10 mouse cellular contexts compared by ENCODE assay signal in genomic region chr4:141271721-141272120, GRCm38 (mm10). TPM values are rescaled to one million over a fixed set of nuclear protein-coding genes. Genes with fewer than 3 reads are reported as not detected.
DNase-seq lines count a peak whose midpoint lies in the region; ATAC-seq and TF ChIP-seq lines count a peak whose summit lies in the region.
"Had no signal": no experiment of that assay in that cellular context is flagged by ENCODE, and none has a peak within 500 bp of the region (broad histone marks: within the 10 kb centered on the region; RNA-seq: fewer than 3 reads in every experiment).

No protein-coding gene starts in this region.

- H3K4me1 ChIP-seq in ES-E14 (ENCODE audit: control insufficient read depth in 2 of 2, insufficient read depth in 2 of 2, low read length in 2 of 2, poor library complexity in 1 of 2): peaks cover 7 to 39% of the 10 kb centered on the region in 2 experiments
- H3K4me1 ChIP-seq in liver, embryonic 15.5 days (replicated peaks): peaks cover 15% of the 10 kb centered on the region; the same call in 1 of the 2 replicates
- peaks cover 48% of the 10 kb centered on the region for H3K4me1 ChIP-seq in hindbrain, embryonic 10.5 days (replicated peaks)

- H3K9ac ChIP-seq in ES-E14 (ENCODE audit: insufficient read depth, low read depth, low read length, poor library complexity, severe bottlenecking): peak overlapping the region; percentile 49; the same call in 1 of the 2 replicates
- no peak overlapping the region for H3K9ac ChIP-seq in liver, embryonic 15.5 days

- peak; percentile 32 for ATAC-seq in liver, embryonic 15.5 days (ENCODE audit: insufficient read depth)

- 24% methylated on average over 6 of the region's 6 CpGs for WGBS in liver, embryonic 15.5 days (ENCODE audit: insufficient replicate concordance)
- 15% methylated on average over 6 of the region's 6 CpGs for WGBS in macrophage (ENCODE audit: missing documents)
- 84% methylated on average over 6 of the region's 6 CpGs for WGBS in hindbrain, embryonic 10.5 days

- peak; percentile 59 for DNase-seq in adrenal gland, postnatal 14 days
- DNase-seq in adrenal gland, postnatal 4 days (ENCODE audit: low spot score in 2 of 2): no peak
- DNase-seq in ES-E14 (ENCODE audit: low read depth, low spot score): no peak
- no peak for DNase-seq in embryo, embryonic 10 days (ENCODE audit: low spot score)
- DNase-seq in hindbrain, embryonic 10.5 days (ENCODE audit: low spot score): no peak
- DNase-seq in cerebellum, postnatal 4 days (ENCODE audit: low spot score in 2 of 2): no peak
- DNase-seq: gastrocnemius, postnatal 10 days; heart, postnatal 36 days had no signal

- in situ Hi-C loops in ES-E14 (cut with MboI; ENCODE audit: low sequenced_read_pairs in 2 of 2, unreplicated experiment in 2 of 2): no loop called here

- peaks cover 11% of the 10 kb centered on the region; the same call in 1 of the 2 replicates for H3K27me3 ChIP-seq in liver, embryonic 15.5 days
- H3K27me3 ChIP-seq in hindbrain, embryonic 10.5 days (ENCODE audit: insufficient read depth, poor library complexity, severe bottlenecking): peaks cover 37% of the 10 kb centered on the region

- H3K4me3 ChIP-seq in ES-E14 (ENCODE audit: insufficient read depth in 1 of 2, low read depth in 1 of 2, low read length in 2 of 2, poor library complexity in 1 of 2, severe bottlenecking in 1 of 2) (no peak overlapping the region), macrophage (ENCODE audit: inconsistent target) (no peak overlapping the region)
- H3K4me3 ChIP-seq in liver, embryonic 15.5 days (replicated peaks): no peak overlapping the region
- H3K4me3 ChIP-seq in hindbrain, embryonic 10.5 days: no peak overlapping the region

- no peaks in the 10 kb centered on the region for H3K79me2 ChIP-seq in macrophage (ENCODE audit: inconsistent target)

- H3K36me3 ChIP-seq in ES-E14 (ENCODE audit: control insufficient read depth, insufficient read depth, low read length, poor library complexity, severe bottlenecking) (no peaks in the 10 kb centered on the region), macrophage (ENCODE audit: inconsistent target) (no peaks in the 10 kb centered on the region)
- no peaks in the 10 kb centered on the region for H3K36me3 ChIP-seq in liver, embryonic 15.5 days (replicated peaks)
- H3K36me3 ChIP-seq in hindbrain, embryonic 10.5 days: no peaks in the 10 kb centered on the region

- H3K4me2 ChIP-seq in liver, embryonic 15.5 days: no peak overlapping the region

- H3K27ac ChIP-seq in ES-E14 (ENCODE audit: insufficient read depth, low read depth, low read length, poor library complexity, severe bottlenecking) (0 out of 2 replicates have a peak overlapping the region, but pooled peaks have one; percentile 24), macrophage (peak overlapping the region; percentile 85)
- H3K27ac ChIP-seq in liver, embryonic 15.5 days (replicated peaks): 0 out of 2 replicates have a peak overlapping the region, but pooled peaks have one; percentile 7
- no peak overlapping the region for H3K27ac ChIP-seq in hindbrain, embryonic 10.5 days

- no peaks in the 10 kb centered on the region for H3K9me3 ChIP-seq in ES-E14 (ENCODE audit: control insufficient read depth, insufficient read depth, low read depth, low read length)
- no peaks in the 10 kb centered on the region for H3K9me3 ChIP-seq in liver, embryonic 15.5 days (replicated peaks)
- peaks cover 8% of the 10 kb centered on the region; the same call in 1 of the 2 replicates for H3K9me3 ChIP-seq in hindbrain, embryonic 10.5 days

TF ChIP-seq in ES-E14, 5 proteins besides CTCF, POLR2A, EP300 and RAD21:
- no peak for TF ChIP-seq HCFC1 (IDR thresholded peaks at IDR 0.05; ENCODE audit: borderline replicate concordance, insufficient read depth, low read length)
- no peak for TF ChIP-seq ZNF384 (IDR thresholded peaks at IDR 0.05; ENCODE audit: low read depth, low read length)

RNA-seq across cellular contexts. Expression of gene Epha2, which starts 29.3 kb away (rescaled TPM):
- 18.8 and 19.4 TPM in 2 replicates for total RNA-seq in adrenal gland, postnatal 14 days (2021)
- 10 to 100 TPM; 19.0 to 21.5 TPM for total RNA-seq in adrenal gland, postnatal 4 days (2021)
- 256 and 507 TPM in 2 replicates for total RNA-seq in ES-E14 (2012; rRNA removed)
- 0.75 and 0.79 TPM in 2 replicates for polyA plus RNA-seq in liver, embryonic 15.5 days (2015; fragmentation: Nextera tagmentation; extraction: Ambion mirVana)
- total RNA-seq in macrophage (2018; cell fraction: chromatin; rRNA removed): 1 to 10 TPM in 1 of 26 experiments, under 1 TPM in 6, not detected in 19; 0.16 to 1.0 (median 0.61) TPM
- total RNA-seq in macrophage (2018; cell fraction: cytosol; rRNA removed): under 1 TPM in 13 of 26 experiments, not detected in 13; 0.03 to 0.28 (median 0.09) TPM
- total RNA-seq in macrophage (2018; cell fraction: nucleus; rRNA removed): 1 to 10 TPM in 2 of 26 experiments, under 1 TPM in 11, not detected in 13; 0.10 to 1.5 (median 0.24) TPM
- 0.03 to 0.17 TPM in 2 of 3 replicates, not detected in the other for polyA plus RNA-seq in macrophage (2018)
- polyA plus RNA-seq in hindbrain, embryonic 10.5 days (2016; fragmentation: Nextera tagmentation; extraction: Ambion mirVana): 3.3 and 4.4 TPM in 2 replicates

RNA-seq across cellular contexts. Expression of gene Arhgef19, which starts 32.4 kb away (rescaled TPM):
- total RNA-seq in adrenal gland, postnatal 14 days (2021): 35.9 and 36.8 TPM in 2 replicates
- total RNA-seq in adrenal gland, postnatal 4 days (2021): 10 to 100 TPM; 37.5 to 39.2 TPM
- total RNA-seq in ES-E14 (2012; rRNA removed): 1.7 and 2.3 TPM in 2 replicates
- polyA plus RNA-seq in liver, embryonic 15.5 days (2015; fragmentation: Nextera tagmentation; extraction: Ambion mirVana): 1.5 TPM in 2 replicates
- total RNA-seq in macrophage (2018; cell fraction: chromatin; rRNA removed): 1 to 10 TPM in 1 of 26 experiments, under 1 TPM in 4, not detected in 21; 0.22 to 1.4 (median 0.27) TPM
- under 1 TPM in 5 of 26 experiments, not detected in 21; 0.05 to 0.23 (median 0.07) TPM for total RNA-seq in macrophage (2018; cell fraction: cytosol; rRNA removed)
- 1 to 10 TPM in 2 of 26 experiments, under 1 TPM in 2, not detected in 22; 0.31 to 1.2 (median 0.94) TPM for total RNA-seq in macrophage (2018; cell fraction: nucleus; rRNA removed)
- 0.35 TPM in 1 of 3 replicates, not detected in the others for polyA plus RNA-seq in macrophage (2018)
- polyA plus RNA-seq in hindbrain, embryonic 10.5 days (2016; fragmentation: Nextera tagmentation; extraction: Ambion mirVana): 1.7 and 4.3 TPM in 2 replicates

RNA-seq across cellular contexts. Expression of gene Rsg1, which starts 58.0 kb away (rescaled TPM):
- total RNA-seq in adrenal gland, postnatal 14 days (2021): 1.1 and 1.8 TPM in 2 replicates
- total RNA-seq in adrenal gland, postnatal 4 days (2021): 1 to 10 TPM; 2.5 to 2.7 TPM
- 2.9 and 4.7 TPM in 2 replicates for total RNA-seq in ES-E14 (2012; rRNA removed)
- 1.2 and 1.4 TPM in 2 replicates for polyA plus RNA-seq in liver, embryonic 15.5 days (2015; fragmentation: Nextera tagmentation; extraction: Ambion mirVana)
- total RNA-seq in macrophage (2018; cell fraction: chromatin; rRNA removed): 1 to 10 TPM in 9 of 26 experiments, under 1 TPM in 7, not detected in 10; 0.67 to 2.2 (median 1.1) TPM
- under 1 TPM in 22 of 26 experiments, not detected in 4; 0.10 to 0.62 (median 0.39) TPM for total RNA-seq in macrophage (2018; cell fraction: cytosol; rRNA removed)
- total RNA-seq in macrophage (2018; cell fraction: nucleus; rRNA removed): 1 to 10 TPM in 8 of 26 experiments, under 1 TPM in 7, not detected in 11; 0.46 to 3.4 (median 1.0) TPM
- 0.22 to 1.3 TPM in 2 of 3 replicates, not detected in the other for polyA plus RNA-seq in macrophage (2018)
- polyA plus RNA-seq in hindbrain, embryonic 10.5 days (2016; fragmentation: Nextera tagmentation; extraction: Ambion mirVana): 5.3 and 6.5 TPM in 2 replicates

Comparison
In these comparisons a context has a peak if more than half of its experiments do, and no peak if none do; other contexts are left out.
1. RNA of gene Epha2, which starts 29.3 kb away (total RNA-seq): 256 to 507 TPM in ES-E14; 19.0 to 21.5 TPM in adrenal gland, postnatal 4 days and 18.8 to 19.4 TPM in adrenal gland, postnatal 14 days; every median in the first group is over 10 times any median in the second.
2. RNA of gene Arhgef19, which starts 32.4 kb away (total RNA-seq): 37.5 to 39.2 TPM in adrenal gland, postnatal 4 days and 35.9 to 36.8 TPM in adrenal gland, postnatal 14 days; 1.7 to 2.3 TPM in ES-E14; every median in the first group is over 10 times any median in the second.